Mouse (Mus musculus) ES-Bruce4 (cell line): ENCODE measurements around the gene Klhl33. TPM values are rescaled to one million over a fixed set of nuclear protein-coding genes. Genes with fewer than 3 reads are reported as not detected.
"Not testable (repeated sequence)": the region's sequence is repeated elsewhere in the genome, so short reads cannot be mapped to it uniquely, and the experiment has no call there.

Experiments
- H3K27ac ChIP-seq: 2 replicates; pipeline ENCODE4 v1.5.1; 2012; ENCODE audit warnings: low read length, inconsistent platforms; ENCODE audit not compliant: insufficient read depth
- H3K27me3 ChIP-seq: 2 replicates; pipeline ENCODE4 v1.6.1; 2012; ENCODE audit warnings: mild to moderate bottlenecking, low read length, inconsistent platforms; ENCODE audit not compliant: control insufficient read depth, poor library complexity, insufficient read depth, severe bottlenecking
- H3K36me3 ChIP-seq: 2 replicates; pipeline ENCODE4 v1.6.1; 2012; ENCODE audit warnings: inconsistent platforms, mild to moderate bottlenecking, low read length, moderate library complexity; ENCODE audit not compliant: control insufficient read depth, poor library complexity, insufficient read depth, severe bottlenecking
- H3K4me1 ChIP-seq: one replicate; pipeline ENCODE4 v1.8.1; 2011; ENCODE audit warnings: low read length; ENCODE audit not compliant: control insufficient read depth, insufficient read depth
- H3K4me3 ChIP-seq: 2 replicates; pipeline ENCODE4 v1.5.1; 2011; ENCODE audit warnings: low read depth, mild to moderate bottlenecking, low read length
- H3K9ac ChIP-seq: 2 replicates; pipeline ENCODE4 v1.6.1; 2012; ENCODE audit warnings: low read depth, mild to moderate bottlenecking, inconsistent platforms; ENCODE audit not compliant: poor library complexity, severe bottlenecking
- H3K9me3 ChIP-seq: replicated peaks from 2 replicates; pipeline ENCODE4 v1.6.1; 2012; ENCODE audit warnings: mild to moderate bottlenecking, low read length, inconsistent platforms; ENCODE audit not compliant: control insufficient read depth, poor library complexity, insufficient read depth, severe bottlenecking
- CTCF ChIP-seq: IDR thresholded peaks from one replicate; pipeline ENCODE4 v1.8.1; 2011; ENCODE audit warnings: low read depth, low read length
- EP300 ChIP-seq: IDR thresholded peaks from 2 replicates; pipeline ENCODE4 v1.6.1; 2011; ENCODE audit warnings: low read depth, low read length; ENCODE audit not compliant: insufficient read depth
- POLR2A ChIP-seq: IDR thresholded peaks from one replicate; pipeline ENCODE4 v1.8.1; 2011; ENCODE audit warnings: low read length; ENCODE audit not compliant: insufficient read depth
- polyA plus RNA-seq: library from polyadenylated mRNA; stranded (reverse); fragments of >200 nt; gene quantifications from 2 replicates; pipeline ENCODE4 v1.2.4, GENCODE M21; 2011; ENCODE audit warnings: low read depth; ENCODE audit not compliant: missing spikeins, insufficient read depth, insufficient read length

Klhl33 gene
- polyA plus RNA-seq, 1 experiment = not detected

- no peak overlapping the region for H3K4me3 ChIP-seq
- H3K27ac ChIP-seq = peak overlapping the region; percentile 91; the same call in 1 of the 2 replicates
- no peaks in the 10 kb centered on the region for H3K4me1 ChIP-seq
- peak overlapping the region; percentile 69 for H3K9ac ChIP-seq
- peaks cover 3% of the 10 kb centered on the region; the same call in 1 of the 2 replicates for H3K36me3 ChIP-seq
- no peaks in the 10 kb centered on the region for H3K27me3 ChIP-seq
- TF ChIP-seq CTCF (no peak), POLR2A (no peak), EP300 (no peak)
- no peaks in the 10 kb centered on the region for H3K9me3 ChIP-seq
Observed at GRCm38 (mm10) chr14:50871284-50871683, 26.0 kb downstream of the Klhl33 start.

GRCm38 (mm10) chr14:50870805-50871143, 26.5 kb downstream of the Klhl33 start:
- TF ChIP-seq POLR2A = no peak
- no peak for TF ChIP-seq EP300
- no peak for TF ChIP-seq CTCF
- H3K27me3 ChIP-seq = no peaks in the 10 kb centered on the region
- H3K4me3 ChIP-seq = peak overlapping the region; percentile 100
- H3K4me1 ChIP-seq = no peaks in the 10 kb centered on the region
- H3K9ac ChIP-seq = peak overlapping the region; percentile 69
- H3K9me3 ChIP-seq = no peaks in the 10 kb centered on the region; the same call in 1 of the 2 replicates
- H3K36me3 ChIP-seq = peaks cover 3% of the 10 kb centered on the region; the same call in 1 of the 2 replicates
- peak overlapping the region; percentile 91 for H3K27ac ChIP-seq

- no peaks in the 10 kb centered on the region for H3K4me1 ChIP-seq
- H3K4me3 ChIP-seq = peak within 1 kb of the TSS; percentile 100
- no peaks in the 10 kb centered on the region for H3K27me3 ChIP-seq
- TF ChIP-seq POLR2A (no peak), EP300 (peak; percentile 51; the same call in 1 of the 2 replicates), CTCF (no peak)
- H3K9me3 ChIP-seq = no peaks in the 10 kb centered on the region; the same call in 1 of the 2 replicates
- peaks cover 3% of the 10 kb centered on the region for H3K36me3 ChIP-seq
- peak within 1 kb of the TSS; percentile 94 for H3K27ac ChIP-seq
- peak within 1 kb of the TSS; percentile 69 for H3K9ac ChIP-seq
Observed at GRCm38 (mm10) chr14:50869889-50870804, 27.2 kb downstream of the Klhl33 start, which contains the start of gene Tep1. TSS of gene Tep1 (minus strand) at chr14:50870560.

- no peaks in the 10 kb centered on the region for H3K4me1 ChIP-seq
- H3K9me3 ChIP-seq = no peaks in the 10 kb centered on the region; the same call in 1 of the 2 replicates
- H3K9ac ChIP-seq = no peak overlapping the region
- H3K27me3 ChIP-seq = no peaks in the 10 kb centered on the region
- no peak overlapping the region for H3K27ac ChIP-seq
- TF ChIP-seq POLR2A (no peak), EP300 (no peak), CTCF (no peak)
- peaks cover 3% of the 10 kb centered on the region for H3K36me3 ChIP-seq
- no peak overlapping the region for H3K4me3 ChIP-seq
Observed at GRCm38 (mm10) chr14:50868656-50869055, 28.7 kb downstream of the Klhl33 start.

- H3K9ac ChIP-seq = no peak overlapping the region
- H3K27ac ChIP-seq = no peak overlapping the region
- no peaks in the 10 kb centered on the region; the same call in 1 of the 2 replicates for H3K9me3 ChIP-seq
- TF ChIP-seq CTCF (no peak), POLR2A (no peak), EP300 (no peak)
- H3K27me3 ChIP-seq = no peaks in the 10 kb centered on the region
- H3K4me3 ChIP-seq = no peak overlapping the region
- no peaks in the 10 kb centered on the region for H3K4me1 ChIP-seq
- H3K36me3 ChIP-seq = peaks cover 3% of the 10 kb centered on the region
Observed at GRCm38 (mm10) chr14:50868211-50868610, 29.1 kb downstream of the Klhl33 start.

GRCm38 (mm10) chr14:50866966-50867365, 30.3 kb downstream of the Klhl33 start:
- TF ChIP-seq POLR2A (no peak), CTCF (no peak), EP300 (no peak)
- peaks cover 3% of the 10 kb centered on the region for H3K36me3 ChIP-seq
- peaks cover 4% of the 10 kb centered on the region for H3K9me3 ChIP-seq
- H3K27ac ChIP-seq = no peak overlapping the region
- no peaks in the 10 kb centered on the region for H3K27me3 ChIP-seq
- H3K9ac ChIP-seq = no peak overlapping the region
- H3K4me3 ChIP-seq = no peak overlapping the region
- H3K4me1 ChIP-seq = no peaks in the 10 kb centered on the region

- H3K9ac ChIP-seq, H3K9me3 ChIP-seq, H3K36me3 ChIP-seq, H3K27me3 ChIP-seq, H3K27ac ChIP-seq, H3K4me1 ChIP-seq, H3K4me3 ChIP-seq: not testable (repeated sequence)
Observed at GRCm38 (mm10) chr14:50865005-50865404, 32.3 kb downstream of the Klhl33 start.
